Mouse (Mus musculus) forebrain, embryonic 13.5 days (tissue): Measurements from ENCODE around the gene Ap4m1. TPM values are rescaled to one million over a fixed set of nuclear protein-coding genes. Genes with fewer than 3 reads are reported as not detected.
A peak's percentile ranks its signal among the peaks of the same experiment; 100 is the strongest.

Experiments
- ATAC-seq: fragments of 200-750 bp; cut with Nextera tagmentation; 2 replicates; pipeline ENCODE4 v1.8.0; 2017
- H3K27ac ChIP-seq: fragments of 300-500 bp; sonication (generic); 2 replicates; pipeline ENCODE4 v1.5.1; 2015; ENCODE audit warnings: inconsistent platforms, mild to moderate bottlenecking, moderate library complexity
- H3K27me3 ChIP-seq: fragments of 300-500 bp; sonication (generic); 2 replicates; pipeline ENCODE4 v1.6.1; 2015; ENCODE audit warnings: mild to moderate bottlenecking, inconsistent platforms
- H3K36me3 ChIP-seq: fragments of 300-500 bp; sonication (generic); 2 replicates; pipeline ENCODE4 v1.6.1; 2015; ENCODE audit warnings: mild to moderate bottlenecking, inconsistent platforms; ENCODE audit not compliant: poor library complexity, severe bottlenecking
- H3K4me1 ChIP-seq: fragments of 300-500 bp; sonication (generic); 2 replicates; pipeline ENCODE4 v1.6.1; 2015; ENCODE audit warnings: inconsistent platforms
- H3K4me2 ChIP-seq: fragments of 300-500 bp; sonication (generic); 2 replicates; pipeline ENCODE4 v1.6.1; 2015; ENCODE audit warnings: inconsistent platforms, mild to moderate bottlenecking, moderate library complexity
- H3K4me3 ChIP-seq: fragments of 300-500 bp; sonication (generic); 2 replicates; pipeline ENCODE4 v1.5.1; 2015; ENCODE audit warnings: mild to moderate bottlenecking, inconsistent platforms
- H3K9ac ChIP-seq: fragments of 300-500 bp; sonication (generic); 2 replicates; pipeline ENCODE4 v1.6.1; 2015; ENCODE audit warnings: mild to moderate bottlenecking, inconsistent platforms
- H3K9me3 ChIP-seq: fragments of 300-500 bp; sonication (generic); replicated peaks from 2 replicates; pipeline ENCODE4 v1.6.1; 2016; ENCODE audit warnings: inconsistent platforms
- WGBS: fragments of 180-500 bp; shearing (Covaris S2); methylation state at CpG from one replicate; pipeline ENCODE4 v1.1.7; 2015; 5-methylcytosine and 5-hydroxymethylcytosine counted together
- polyA plus RNA-seq: library from polyadenylated mRNA; unstranded; fragments of >200 nt; fragmentation: Nextera tagmentation; extraction: Ambion mirVana; gene quantifications from 2 replicates; pipeline ENCODE4 v1.2.1, GENCODE M21; 2015

Ap4m1 gene
- polyA plus RNA-seq, result 29.2 and 29.7 TPM in 2 replicates

DNA sequence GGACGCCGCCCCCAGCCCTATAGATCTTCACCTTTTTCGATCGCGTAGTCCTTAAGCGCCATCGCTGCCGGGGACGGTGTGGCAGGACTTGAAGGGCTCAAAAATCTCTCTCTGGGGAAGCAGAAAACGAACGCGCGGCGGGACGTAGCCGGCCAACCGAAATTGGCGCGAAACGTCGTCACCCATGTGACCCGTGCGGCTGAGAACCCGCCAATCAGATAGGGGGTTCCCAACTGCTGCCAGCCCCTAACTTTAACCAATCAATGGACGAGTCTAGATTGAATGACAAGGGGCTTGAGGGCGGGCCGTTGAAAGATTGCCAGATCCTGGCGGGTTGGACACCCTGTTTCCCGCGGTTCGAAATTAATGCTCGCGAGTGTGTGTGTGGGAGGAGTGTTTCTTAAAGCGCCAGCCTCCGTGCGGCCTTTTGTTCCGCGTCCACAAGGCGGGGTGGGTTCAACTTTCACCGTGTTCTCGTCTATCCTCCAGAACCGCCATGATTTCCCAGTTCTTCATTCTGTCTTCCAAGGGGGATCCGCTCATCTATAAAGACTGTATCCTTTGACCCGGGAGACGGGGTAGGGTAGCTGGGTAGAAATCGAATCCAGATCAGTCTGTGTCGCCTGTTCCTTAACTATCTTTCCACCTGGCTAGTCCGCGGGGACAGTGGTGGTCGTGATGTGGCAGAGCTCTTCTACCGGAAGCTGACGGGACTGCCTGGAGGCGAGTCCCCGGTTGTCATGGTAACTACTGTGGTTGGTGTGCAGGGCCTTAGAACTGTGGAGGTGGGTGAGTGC, at the start of gene Ap4m1, which contains the start of gene Mcm7:
Ap4m1 (plus strand) TSS at position 308 of the 797 bp plus-strand sequence.
Mcm7 (minus strand) TSS at position 728 of the 797 bp plus-strand sequence.
- under 1% methylated on average over 54 of the region's 54 CpGs for WGBS
- peaks cover 57% of the 10 kb centered on the region for H3K36me3 ChIP-seq
- peak within 1 kb of the TSS; percentile 95 for H3K27ac ChIP-seq
- H3K4me1 ChIP-seq, result peaks cover 37% of the 10 kb centered on the region
- H3K4me2 ChIP-seq, result peak within 1 kb of the TSS; percentile 87
- no peaks in the 10 kb centered on the region for H3K9me3 ChIP-seq
- no peaks in the 10 kb centered on the region for H3K27me3 ChIP-seq
- H3K4me3 ChIP-seq, result peak within 1 kb of the TSS; percentile 78
- H3K9ac ChIP-seq, result peak within 1 kb of the TSS; percentile 79
- peak; percentile 93 for ATAC-seq

DNA sequence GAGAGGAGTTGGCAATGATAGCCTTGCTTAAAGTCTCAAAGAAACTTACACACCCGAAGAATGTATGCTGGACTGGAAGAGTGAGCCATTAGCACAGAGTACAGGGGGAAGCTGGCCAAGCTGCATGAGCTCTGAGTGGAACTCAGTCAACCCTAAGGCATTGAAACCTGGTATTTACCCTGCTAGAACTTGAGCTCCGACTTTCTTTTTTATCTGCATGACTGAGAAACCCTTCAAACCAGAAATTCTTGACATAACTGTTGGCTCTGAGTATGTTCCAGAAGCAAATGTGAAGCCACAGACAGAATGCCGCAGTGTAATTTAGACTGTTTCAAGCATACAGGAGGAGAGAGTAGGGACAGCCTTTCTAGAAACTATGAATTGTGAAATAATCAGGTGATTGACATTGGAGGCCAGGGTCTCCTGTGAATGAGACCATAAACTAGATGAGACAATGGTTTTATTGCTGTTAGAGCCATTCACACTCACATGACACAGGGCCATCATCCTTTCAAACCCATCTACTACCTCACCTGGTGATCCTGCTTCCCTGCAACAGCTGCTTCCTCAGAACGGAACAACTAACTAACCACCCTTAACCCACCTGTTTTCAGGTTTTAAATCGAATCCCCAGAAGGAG, 39.3 kb upstream of the Ap4m1 start:
- Histone ChIP-seq H3K4me3 (no peak overlapping the region), H3K36me3 (peaks cover 80% of the 10 kb centered on the region), H3K9me3 (no peaks in the 10 kb centered on the region), H3K27ac (no peak overlapping the region), H3K4me1 (no peaks in the 10 kb centered on the region), H3K9ac (no peak overlapping the region), H3K4me2 (no peak overlapping the region), H3K27me3 (no peaks in the 10 kb centered on the region)
- no peak for ATAC-seq
- 96% methylated on average over 5 of the region's 5 CpGs for WGBS

DNA sequence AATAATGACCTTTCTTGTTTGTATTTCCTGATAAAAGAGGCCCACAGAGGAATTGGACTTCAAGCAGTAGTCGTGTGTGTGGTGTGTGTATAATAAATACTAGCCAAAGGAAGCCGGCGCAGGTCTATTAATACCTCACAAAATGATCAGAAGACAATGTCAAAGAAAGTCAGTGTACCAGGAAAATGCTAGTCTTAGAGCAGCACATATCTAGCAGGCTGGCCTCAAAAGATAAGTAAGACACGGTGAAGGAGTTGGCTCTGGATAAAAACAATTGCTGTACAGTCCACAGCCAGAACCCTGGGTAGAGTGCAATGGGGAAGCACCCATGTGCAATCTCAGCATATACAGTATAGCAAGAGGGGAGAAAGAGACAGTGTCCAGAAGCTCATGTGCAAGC, 34.5 kb upstream of the Ap4m1 start:
- Histone ChIP-seq H3K36me3 (peaks cover 61% of the 10 kb centered on the region), H3K9me3 (no peaks in the 10 kb centered on the region)
- WGBS, result 91% methylated on average over 4 of the region's 4 CpGs

DNA sequence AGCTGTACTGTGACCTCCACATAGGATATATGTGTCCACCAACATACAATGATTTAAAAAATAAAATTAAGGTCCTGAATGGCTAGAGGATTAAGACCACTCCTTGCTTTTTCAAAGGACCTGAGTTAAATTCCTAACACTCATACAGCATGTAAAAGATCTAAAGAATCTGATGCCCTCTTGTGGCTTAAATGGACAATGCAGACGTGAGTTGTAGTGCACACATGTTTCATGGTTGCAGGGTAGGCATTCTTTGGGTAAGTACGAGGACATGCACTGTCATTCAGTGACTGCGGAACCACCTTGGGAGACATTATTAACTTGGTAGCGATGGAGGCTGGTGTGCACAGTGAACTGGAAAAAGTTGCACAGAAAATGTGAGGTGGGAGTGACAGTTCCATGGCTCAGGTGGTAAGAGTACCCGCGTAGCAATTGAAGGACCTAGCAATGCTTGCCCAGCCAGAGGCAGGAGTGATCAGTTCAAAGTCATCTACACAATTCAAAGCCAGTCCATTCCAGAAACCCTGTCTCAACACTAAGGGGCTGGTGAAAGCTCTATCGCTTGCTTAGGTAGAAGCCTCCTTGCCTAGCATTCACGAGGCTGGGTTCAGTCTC, 33.8 kb upstream of the Ap4m1 start:
- Histone ChIP-seq H3K27me3 (no peaks in the 10 kb centered on the region), H3K36me3 (peaks cover 59% of the 10 kb centered on the region), H3K4me1 (no peaks in the 10 kb centered on the region), H3K9ac (no peak overlapping the region), H3K27ac (no peak overlapping the region), H3K4me3 (no peak overlapping the region), H3K9me3 (no peaks in the 10 kb centered on the region), H3K4me2 (no peak overlapping the region)
- 66% methylated on average over 8 of the region's 8 CpGs for WGBS
- ATAC-seq, result peak; percentile 61

More for the DNA sequence above, 34.5 kb upstream of the Ap4m1 start:
- Histone ChIP-seq H3K4me2 (no peak overlapping the region), H3K4me1 (no peaks in the 10 kb centered on the region), H3K4me3 (no peak overlapping the region), H3K27ac (no peak overlapping the region), H3K27me3 (no peaks in the 10 kb centered on the region), H3K9ac (no peak overlapping the region)
- ATAC-seq, result no peak

DNA sequence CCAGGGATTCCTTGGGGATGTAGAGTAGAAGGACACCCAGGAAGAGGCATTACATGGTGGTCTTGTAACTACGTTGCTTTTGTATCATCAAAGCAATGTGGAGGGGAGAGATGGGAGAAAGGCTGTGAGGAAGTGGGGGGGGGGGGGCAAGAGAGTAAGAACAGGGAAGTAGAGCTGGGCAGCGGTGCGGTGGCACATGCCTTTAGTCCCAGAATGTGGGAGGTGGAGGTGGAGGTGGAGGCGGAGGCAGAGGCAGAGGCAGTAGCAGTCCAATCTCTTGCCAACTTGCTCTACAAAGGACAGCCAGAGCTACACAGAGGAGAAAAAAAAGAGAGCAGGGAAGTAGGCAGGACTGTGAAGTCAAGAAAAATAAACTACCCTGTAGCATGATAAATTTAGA, 33.2 kb upstream of the Ap4m1 start:
- ATAC-seq, result no peak
- no peak overlapping the region for H3K4me2 ChIP-seq
- H3K4me3 ChIP-seq, result no peak overlapping the region
- H3K9me3 ChIP-seq, result no peaks in the 10 kb centered on the region
- peaks cover 59% of the 10 kb centered on the region for H3K36me3 ChIP-seq
- H3K4me1 ChIP-seq, result no peaks in the 10 kb centered on the region
- no peak overlapping the region for H3K9ac ChIP-seq
- 93% methylated on average over 4 of the region's 4 CpGs for WGBS
- H3K27me3 ChIP-seq, result no peaks in the 10 kb centered on the region
- H3K27ac ChIP-seq, result no peak overlapping the region

DNA sequence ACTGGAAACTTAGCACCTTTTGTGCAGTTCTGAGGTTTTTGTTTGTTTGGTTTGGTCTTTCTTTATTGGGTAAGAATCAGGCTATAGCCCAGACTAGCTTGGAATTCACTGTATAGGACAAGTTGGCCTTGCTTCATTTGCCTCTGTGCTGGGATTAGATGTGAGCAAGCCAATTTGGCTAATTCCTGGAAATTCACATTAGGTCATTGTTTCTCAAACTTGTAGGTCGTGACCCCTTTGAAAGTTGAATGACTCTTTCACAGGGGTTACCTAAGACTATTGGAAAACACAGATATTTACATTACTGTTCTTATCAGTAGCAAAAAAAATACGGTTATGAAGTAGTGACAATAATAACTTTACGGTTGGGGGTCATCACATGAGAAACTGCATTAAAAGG, 17.4 kb upstream of the Ap4m1 start:
- no peaks in the 10 kb centered on the region for H3K9me3 ChIP-seq
- H3K27ac ChIP-seq, result no peak overlapping the region; the same call in 1 of the 2 replicates
- peaks cover 34% of the 10 kb centered on the region for H3K36me3 ChIP-seq
- no peaks in the 10 kb centered on the region for H3K27me3 ChIP-seq
- H3K9ac ChIP-seq, result peak overlapping the region; percentile 96
- no peak for ATAC-seq
- peak overlapping the region; percentile 86 for H3K4me3 ChIP-seq
- H3K4me2 ChIP-seq, result peak overlapping the region; percentile 76
- WGBS, result 87% methylated on average over 3 of the region's 3 CpGs
- peaks cover 12% of the 10 kb centered on the region for H3K4me1 ChIP-seq

DNA sequence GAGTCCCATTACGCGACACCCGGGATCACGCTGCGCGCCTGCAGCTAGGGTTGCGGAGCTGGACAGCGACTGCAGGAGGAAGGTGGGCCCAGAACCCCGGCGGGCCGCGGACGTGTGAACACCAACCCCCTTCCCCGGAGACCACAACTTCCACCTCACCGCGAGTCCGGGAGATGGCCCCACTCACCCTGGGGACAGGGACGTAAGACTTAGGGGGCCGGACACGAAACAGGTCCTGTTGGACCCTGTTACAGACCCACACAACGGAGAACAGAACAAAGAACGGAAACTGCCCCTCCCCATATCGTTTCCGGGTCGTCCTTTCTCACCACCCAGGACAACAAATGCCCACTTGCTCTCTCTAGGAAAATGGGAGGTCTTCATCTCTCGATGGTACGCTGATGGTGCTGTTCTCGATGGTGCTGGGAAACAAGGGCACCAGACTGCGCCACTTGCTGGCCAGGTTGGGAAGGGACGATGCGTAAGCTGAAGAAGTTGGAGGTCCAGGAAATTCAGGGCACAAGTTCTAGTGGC, 16.3 kb upstream of the Ap4m1 start, which contains the start of gene Zfp113:
Zfp113 (minus strand) TSS at position 302 of the 534 bp plus-strand sequence.
- no peaks in the 10 kb centered on the region for H3K27me3 ChIP-seq
- H3K27ac ChIP-seq, result peak within 1 kb of the TSS; percentile 94
- H3K4me3 ChIP-seq, result peak within 1 kb of the TSS; percentile 86
- H3K4me2 ChIP-seq, result peak within 1 kb of the TSS; percentile 76
- peaks cover 12% of the 10 kb centered on the region for H3K4me1 ChIP-seq
- under 1% methylated on average over 31 of the region's 31 CpGs for WGBS
- H3K9me3 ChIP-seq, result no peaks in the 10 kb centered on the region
- peaks cover 29% of the 10 kb centered on the region for H3K36me3 ChIP-seq
- peak within 1 kb of the TSS; percentile 96 for H3K9ac ChIP-seq
- ATAC-seq, result peak; percentile 97

DNA sequence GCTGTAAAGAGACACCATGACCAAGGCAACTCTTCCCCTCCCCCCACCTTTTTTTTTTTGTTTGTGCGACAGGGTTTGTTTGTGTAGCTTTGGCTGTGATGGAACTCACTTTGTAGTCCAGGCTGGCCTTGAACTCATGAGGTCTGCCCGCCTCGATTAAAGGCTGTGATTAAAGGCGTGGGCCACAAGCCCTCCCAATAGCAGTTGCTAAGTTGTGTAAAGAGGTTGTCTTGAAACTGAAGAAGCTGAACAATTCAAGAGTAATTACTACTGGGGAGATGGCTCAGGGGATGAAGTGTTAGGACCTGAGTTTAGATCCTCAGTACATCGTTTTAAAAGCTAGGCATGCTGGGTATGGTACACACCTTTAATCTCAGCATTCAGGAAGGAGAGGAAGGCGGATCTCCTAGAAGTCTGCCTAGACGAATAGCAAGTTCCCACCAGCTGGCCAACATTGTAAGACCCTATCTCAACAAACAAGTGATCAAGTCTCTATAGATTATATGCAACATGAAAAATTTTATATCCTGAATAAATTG, 11.5 kb upstream of the Ap4m1 start:
- Histone ChIP-seq H3K4me1 (peaks cover 11% of the 10 kb centered on the region), H3K9ac (peak overlapping the region; percentile 89), H3K9me3 (no peaks in the 10 kb centered on the region), H3K4me3 (peak overlapping the region; percentile 82), H3K27ac (0 out of 2 replicates have a peak overlapping the region, but pooled peaks have one; percentile 21), H3K27me3 (no peaks in the 10 kb centered on the region), H3K36me3 (peaks cover 29% of the 10 kb centered on the region), H3K4me2 (peak overlapping the region; percentile 89)
- WGBS, result 62% methylated on average over 7 of the region's 7 CpGs
- peak; percentile 1; the same call in 1 of the 2 replicates for ATAC-seq

DNA sequence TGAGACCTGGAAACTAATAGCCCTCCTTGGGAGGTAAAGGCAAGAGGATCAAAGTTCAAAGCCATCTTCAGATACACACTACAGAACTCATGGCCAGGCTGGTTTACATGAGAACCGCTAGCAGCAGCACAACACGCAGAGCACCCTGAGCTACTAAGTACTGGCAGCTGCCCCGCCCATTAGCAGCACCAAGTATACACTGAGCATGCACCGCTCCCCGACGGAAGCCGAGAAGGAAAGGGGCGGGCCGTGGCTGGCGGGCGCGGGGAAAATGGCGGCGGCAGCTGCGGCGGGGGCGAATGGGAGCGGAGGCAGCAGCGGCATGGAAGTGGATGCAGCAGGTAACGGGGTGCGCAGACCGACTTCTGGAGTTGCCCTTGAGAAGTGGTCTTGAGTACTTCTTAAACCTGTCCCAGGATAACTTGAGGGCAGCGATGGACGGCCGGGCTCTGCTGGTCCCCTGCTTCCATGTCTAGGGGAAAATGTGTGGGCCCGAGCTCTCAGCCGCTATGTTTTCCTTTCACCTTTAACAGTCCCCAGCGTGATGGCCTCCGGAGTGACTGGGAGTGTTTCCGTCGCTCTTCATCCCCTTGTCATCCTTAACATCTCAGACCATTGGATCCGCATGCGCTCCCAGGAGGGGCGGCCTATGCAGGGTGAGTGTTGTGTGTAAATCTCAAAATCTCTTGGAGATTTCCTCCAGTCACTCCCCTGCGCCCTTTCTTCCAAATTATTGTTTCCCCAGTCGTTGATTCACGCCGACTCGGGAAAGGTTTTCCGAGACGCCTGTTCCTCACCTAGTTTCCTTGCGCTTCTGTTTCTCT, 10.7 kb upstream of the Ap4m1 start, which contains the start of gene Cops6:
Cops6 (plus strand) TSS at position 230 of the 824 bp plus-strand sequence.
- Histone ChIP-seq H3K27me3 (no peaks in the 10 kb centered on the region), H3K9ac (peak within 1 kb of the TSS; percentile 89), H3K4me1 (peaks cover 11% of the 10 kb centered on the region), H3K27ac (peak within 1 kb of the TSS; percentile 44; the same call in 1 of the 2 replicates), H3K4me2 (peak within 1 kb of the TSS; percentile 89), H3K9me3 (no peaks in the 10 kb centered on the region), H3K36me3 (peaks cover 37% of the 10 kb centered on the region), H3K4me3 (peak within 1 kb of the TSS; percentile 82)
- peak; percentile 97 for ATAC-seq
- under 1% methylated on average over 42 of the region's 42 CpGs for WGBS

DNA sequence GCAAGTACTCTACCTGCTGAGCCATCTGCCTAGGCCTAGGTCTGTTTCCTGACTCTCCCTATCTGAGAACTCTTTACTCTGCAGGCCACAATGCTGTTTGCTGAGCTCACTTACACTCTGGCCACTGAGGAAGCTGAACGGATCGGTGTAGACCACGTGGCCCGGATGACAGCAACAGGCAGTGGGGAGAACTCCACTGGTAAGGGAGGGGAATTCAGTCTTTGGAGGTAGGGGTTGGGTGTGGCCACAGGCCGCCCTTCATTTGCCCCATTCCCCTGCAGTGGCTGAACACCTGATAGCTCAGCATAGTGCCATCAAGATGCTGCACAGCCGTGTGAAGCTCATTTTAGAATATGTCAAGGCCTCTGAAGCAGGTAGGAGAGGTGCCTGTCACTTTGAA, 8.8 kb upstream of the Ap4m1 start:
- Histone ChIP-seq H3K36me3 (peaks cover 57% of the 10 kb centered on the region), H3K4me1 (peaks cover 11% of the 10 kb centered on the region), H3K9me3 (no peaks in the 10 kb centered on the region), H3K4me2 (no peak overlapping the region), H3K4me3 (no peak overlapping the region), H3K27me3 (no peaks in the 10 kb centered on the region), H3K27ac (no peak overlapping the region), H3K9ac (no peak overlapping the region)
- no peak for ATAC-seq
- 80% methylated on average over 6 of the region's 6 CpGs for WGBS

DNA sequence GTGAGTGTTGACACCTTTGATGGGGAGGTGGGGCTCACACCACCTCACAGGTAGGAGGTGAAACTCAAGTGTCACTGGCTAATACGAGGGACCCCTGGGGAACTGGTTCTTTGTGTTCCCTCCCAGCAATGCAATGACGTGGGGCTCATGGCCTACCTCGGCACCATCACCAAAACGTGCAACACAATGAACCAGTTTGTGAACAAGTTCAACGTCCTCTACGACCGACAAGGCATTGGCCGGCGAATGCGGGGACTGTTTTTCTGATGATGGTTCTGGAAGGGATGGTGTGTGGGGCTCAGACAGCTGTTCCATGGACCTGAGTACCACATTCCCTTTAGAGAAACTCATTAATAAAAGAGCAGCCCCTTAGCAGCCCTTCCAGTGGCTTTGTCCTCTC, 8.2 kb upstream of the Ap4m1 start:
- H3K4me2 ChIP-seq, result no peak overlapping the region
- H3K27me3 ChIP-seq, result no peaks in the 10 kb centered on the region
- H3K36me3 ChIP-seq, result peaks cover 61% of the 10 kb centered on the region
- no peak overlapping the region for H3K9ac ChIP-seq
- H3K9me3 ChIP-seq, result no peaks in the 10 kb centered on the region
- no peak overlapping the region for H3K27ac ChIP-seq
- H3K4me1 ChIP-seq, result peaks cover 11% of the 10 kb centered on the region
- WGBS, result 62% methylated on average over 10 of the region's 10 CpGs
- H3K4me3 ChIP-seq, result no peak overlapping the region
- no peak for ATAC-seq
